Mouse (Mus musculus): ENCODE measurements around the gene BC004004.

GRCm38 (mm10) chr17:29323625-29324024 is 55.0 kb downstream of the BC004004 start:
- TF ChIP-seq CTCF (IDR thresholded peaks at IDR 0.05; ENCODE audit: borderline replicate concordance, insufficient read depth, low read depth, low read length) (no peak), POLR2A (IDR thresholded peaks at IDR 0.05; ENCODE audit: borderline replicate concordance, insufficient read depth, low read length) (no peak)

Data from cerebellum, adult 2 months (tissue).